Mouse (Mus musculus) thymus, adult 2 months (tissue): Measurements from ENCODE around the gene Lingo1.

Experiments used
- CTCF ChIP-seq: fragments of 200-500 bp; IDR thresholded peaks from 2 replicates; pipeline ENCODE4 v1.5.1; 2012; ENCODE audit warnings: mild to moderate bottlenecking, control low read depth, low read length, moderate library complexity, borderline replicate concordance; ENCODE audit not compliant: control insufficient read depth, poor library complexity, insufficient read depth; ENCODE audit errors: extremely low read depth
- POLR2A ChIP-seq: fragments of 200-500 bp; IDR thresholded peaks from 2 replicates; pipeline ENCODE4 v1.6.1; 2012; ENCODE audit warnings: mild to moderate bottlenecking, low read length, control low read depth, moderate library complexity; ENCODE audit not compliant: control insufficient read depth, poor library complexity, insufficient read depth; ENCODE audit errors: extremely low read depth

GRCm38 (mm10) chr9:56840721-56841120 lies 44.5 kb upstream of the Lingo1 start:
- TF ChIP-seq POLR2A, result no peak
- no peak for TF ChIP-seq CTCF
